Mouse (Mus musculus): ENCODE data around the gene Gm36028.

Gm36028 gene

GRCm38 (mm10) chr16:37861029-37861428 lies at the start of gene Gm36028:
TSS of gene Gm36028 (minus strand) at chr16:37861146.
- no peak for DNase-seq

GRCm38 (mm10) chr16:37906456-37906855 lies 45.5 kb upstream of the Gm36028 start:
- DNase-seq: no peak

- no peak for DNase-seq
These were observed 40.4 kb upstream of the Gm36028 start for GRCm38 (mm10) chr16:37901318-37901717.

GRCm38 (mm10) chr16:37899357-37899756 lies 38.4 kb upstream of the Gm36028 start:
- no peak for DNase-seq

GRCm38 (mm10) chr16:37898790-37899189 lies 37.8 kb upstream of the Gm36028 start:
- no peak for DNase-seq

GRCm38 (mm10) chr16:37893942-37894341 lies 33.0 kb upstream of the Gm36028 start:
- no peak for DNase-seq

- DNase-seq: no peak
These were observed 32.4 kb upstream of the Gm36028 start for GRCm38 (mm10) chr16:37893381-37893780.

GRCm38 (mm10) chr16:37892667-37893066 lies 31.7 kb upstream of the Gm36028 start:
- DNase-seq: no peak

GRCm38 (mm10) chr16:37888986-37889385 lies 28.0 kb upstream of the Gm36028 start:
- DNase-seq: no peak

GRCm38 (mm10) chr16:37881168-37881567 lies 20.2 kb upstream of the Gm36028 start:
- no peak for DNase-seq

GRCm38 (mm10) chr16:37879750-37880419 lies 18.9 kb upstream of the Gm36028 start:
- DNase-seq: no peak

GRCm38 (mm10) chr16:37878951-37879505 lies 18.1 kb upstream of the Gm36028 start:
- DNase-seq: no peak

- no peak for DNase-seq
These were observed 16.5 kb upstream of the Gm36028 start for GRCm38 (mm10) chr16:37877406-37877805.

GRCm38 (mm10) chr16:37874501-37875235 lies 13.7 kb upstream of the Gm36028 start:
- no peak for DNase-seq

GRCm38 (mm10) chr16:37871112-37871715 lies 10.3 kb upstream of the Gm36028 start:
- DNase-seq: no peak

- DNase-seq: no peak
These were observed 8.7 kb upstream of the Gm36028 start for GRCm38 (mm10) chr16:37869470-37870231.

GRCm38 (mm10) chr16:37868506-37869469 lies 7.8 kb upstream of the Gm36028 start:
- DNase-seq: no peak

- peak; percentile 88 for DNase-seq
These were observed 7.0 kb upstream of the Gm36028 start, which contains the start of gene Lrrc58 for GRCm38 (mm10) chr16:37867791-37868505. TSS of gene Lrrc58 (plus strand) at chr16:37868389.

GRCm38 (mm10) chr16:37865841-37866240 lies 4.9 kb upstream of the Gm36028 start:
- no peak for DNase-seq

GRCm38 (mm10) chr16:37863876-37864275 lies 2.9 kb upstream of the Gm36028 start:
- DNase-seq: no peak

GRCm38 (mm10) chr16:37860213-37860612 lies 733 bp downstream of the Gm36028 start:
- DNase-seq: no peak
